ENCODE assay signal across 10 mouse cellular contexts in the genomic region with DNA sequence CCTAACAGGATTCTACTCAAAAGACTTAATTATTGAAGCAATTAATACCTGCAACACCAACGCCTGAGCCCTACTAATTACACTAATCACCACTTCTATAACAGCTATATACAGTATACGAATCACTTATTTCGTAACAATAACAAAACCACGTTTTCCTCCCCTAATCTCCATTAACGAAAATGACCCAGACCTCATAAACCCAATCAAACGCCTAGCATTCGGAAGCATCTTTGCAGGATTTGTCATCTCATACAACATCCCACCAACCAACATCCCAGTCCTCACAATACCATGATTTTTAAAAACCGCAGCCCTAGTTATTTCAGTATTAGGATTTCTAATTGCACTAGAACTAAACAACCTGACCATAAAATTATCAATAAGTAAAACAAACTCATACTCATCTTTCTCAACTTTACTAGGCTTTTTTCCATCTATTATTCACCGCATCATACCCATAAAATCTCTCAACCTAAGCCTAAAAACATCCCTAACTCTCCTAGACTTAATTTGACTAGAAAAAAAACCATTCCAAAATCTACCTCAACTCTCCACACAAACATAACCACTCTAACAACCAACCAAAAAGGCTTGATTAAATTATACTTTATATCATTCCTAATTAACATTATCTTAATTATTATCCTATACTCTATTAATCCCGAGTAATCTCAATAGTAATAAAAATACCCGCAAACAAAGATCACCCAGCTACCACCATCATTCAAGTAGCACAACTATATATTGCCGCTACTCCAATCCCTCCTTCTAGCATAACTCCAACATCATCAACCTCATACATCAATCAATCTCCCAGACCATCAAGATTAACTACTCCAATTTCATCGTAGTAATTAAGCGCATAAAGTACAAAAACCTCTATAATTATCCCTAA.
DNase-seq lines count a peak whose midpoint lies in the region; ATAC-seq lines count a peak whose summit lies in the region.
"Had no signal": no experiment of that assay in that cellular context is flagged by ENCODE, and none has a peak within 500 bp of the region (broad histone marks: within the 10 kb centered on the region; RNA-seq: fewer than 3 reads in every experiment).

No protein-coding gene starts in this region.

- H3K4me2 ChIP-seq in lung, embryonic 16.5 days (ENCODE audit: low read depth, low read length): no peak overlapping the region
- no peak overlapping the region for H3K4me2 ChIP-seq in forebrain, embryonic 12.5 days

- H3K9me3 ChIP-seq in lung, embryonic 16.5 days (ENCODE audit: control insufficient read depth, low read length): no peaks in the 10 kb centered on the region
- no peaks in the 10 kb centered on the region for H3K9me3 ChIP-seq in forebrain, embryonic 12.5 days
- H3K9me3 ChIP-seq: heart, embryonic 10.5 days had no signal

- peak; percentile 100 for ATAC-seq in lung, embryonic 16.5 days (ENCODE audit: low read depth)
- ATAC-seq in forebrain, embryonic 12.5 days (ENCODE audit: low FRiP score): peak; percentile 100
- peak; percentile 82 for ATAC-seq in neutrophil, adult 5-6 weeks (ENCODE audit: extremely low read depth, insufficient number of reproducible peaks, low FRiP score, poor library complexity, severe bottlenecking)

- H3K27me3 ChIP-seq in lung, embryonic 16.5 days (ENCODE audit: control insufficient read depth, insufficient read depth, low read depth, low read length): no peaks in the 10 kb centered on the region
- H3K27me3 ChIP-seq in forebrain, embryonic 12.5 days: no peaks in the 10 kb centered on the region

- 86% methylated on average over 14 of the region's 14 CpGs for WGBS in lung, embryonic 16.5 days
- WGBS in forebrain, embryonic 12.5 days: 84% methylated on average over 14 of the region's 14 CpGs

- H3K4me3 ChIP-seq in lung, embryonic 16.5 days (ENCODE audit: low read length): no peak overlapping the region
- no peak overlapping the region for H3K4me3 ChIP-seq in forebrain, embryonic 12.5 days (replicated peaks)
- H3K4me3 ChIP-seq: heart, embryonic 10.5 days had no signal

- H3K4me1 ChIP-seq in lung, embryonic 16.5 days (replicated peaks; ENCODE audit: control insufficient read depth, insufficient read depth, low read length): no peaks in the 10 kb centered on the region
- H3K4me1 ChIP-seq in forebrain, embryonic 12.5 days: no peaks in the 10 kb centered on the region
- H3K4me1 ChIP-seq: heart, embryonic 10.5 days had no signal

- no peaks in the 10 kb centered on the region for H3K36me3 ChIP-seq in lung, embryonic 16.5 days (ENCODE audit: control insufficient read depth, insufficient read depth, low read length)
- no peaks in the 10 kb centered on the region for H3K36me3 ChIP-seq in forebrain, embryonic 12.5 days (replicated peaks)
- H3K36me3 ChIP-seq: heart, embryonic 10.5 days had no signal

- no peak overlapping the region for H3K9ac ChIP-seq in lung, embryonic 16.5 days (ENCODE audit: low read length)
- H3K9ac ChIP-seq in forebrain, embryonic 12.5 days: no peak overlapping the region

- H3K27ac ChIP-seq in lung, embryonic 16.5 days (ENCODE audit: low read length): no peak overlapping the region
- no peak overlapping the region for H3K27ac ChIP-seq in forebrain, embryonic 12.5 days
- H3K27ac ChIP-seq: heart, embryonic 10.5 days had no signal

- no peak for DNase-seq in lung, postnatal 25 days (ENCODE audit: low spot score)
- peak; percentile 4 to 72 for DNase-seq in kidney, postnatal 36 days
- DNase-seq in urinary bladder, postnatal 4 days (ENCODE audit: low spot score in 2 of 2): no peak
- no peak for DNase-seq in frontal cortex, postnatal 36 days (ENCODE audit: low spot score in 2 of 2)
- no peak for DNase-seq in adrenal gland, adult 2 months
- DNase-seq: right cerebral cortex, postnatal 4 days had no signal

Comparison
In these comparisons a context has a peak if more than half of its experiments do, and no peak if none do; other contexts are left out.
1. DNase-seq: peak in kidney, postnatal 36 days (2 of 2); none in lung, postnatal 25 days (single experiment), urinary bladder, postnatal 4 days (0 of 2), frontal cortex, postnatal 36 days (0 of 2) and adrenal gland, adult 2 months (single experiment).
2. Peak in every context shown above with its lines, with median percentiles within 50 percentile points of each other: ATAC-seq.